Mouse (Mus musculus): ENCODE results near the gene Uhmk1. TPM values are rescaled to one million over a fixed set of nuclear protein-coding genes. Genes with fewer than 3 reads are reported as not detected.
"Not testable (repeated sequence)": the region's sequence is repeated elsewhere in the genome, so short reads cannot be mapped to it uniquely, and the experiment has no call there.

Gene Uhmk1
- polyA plus RNA-seq (2014; fragmentation: Nextera tagmentation; extraction: Ambion mirVana) = 11.3 and 18.1 TPM in 2 replicates

DNA sequence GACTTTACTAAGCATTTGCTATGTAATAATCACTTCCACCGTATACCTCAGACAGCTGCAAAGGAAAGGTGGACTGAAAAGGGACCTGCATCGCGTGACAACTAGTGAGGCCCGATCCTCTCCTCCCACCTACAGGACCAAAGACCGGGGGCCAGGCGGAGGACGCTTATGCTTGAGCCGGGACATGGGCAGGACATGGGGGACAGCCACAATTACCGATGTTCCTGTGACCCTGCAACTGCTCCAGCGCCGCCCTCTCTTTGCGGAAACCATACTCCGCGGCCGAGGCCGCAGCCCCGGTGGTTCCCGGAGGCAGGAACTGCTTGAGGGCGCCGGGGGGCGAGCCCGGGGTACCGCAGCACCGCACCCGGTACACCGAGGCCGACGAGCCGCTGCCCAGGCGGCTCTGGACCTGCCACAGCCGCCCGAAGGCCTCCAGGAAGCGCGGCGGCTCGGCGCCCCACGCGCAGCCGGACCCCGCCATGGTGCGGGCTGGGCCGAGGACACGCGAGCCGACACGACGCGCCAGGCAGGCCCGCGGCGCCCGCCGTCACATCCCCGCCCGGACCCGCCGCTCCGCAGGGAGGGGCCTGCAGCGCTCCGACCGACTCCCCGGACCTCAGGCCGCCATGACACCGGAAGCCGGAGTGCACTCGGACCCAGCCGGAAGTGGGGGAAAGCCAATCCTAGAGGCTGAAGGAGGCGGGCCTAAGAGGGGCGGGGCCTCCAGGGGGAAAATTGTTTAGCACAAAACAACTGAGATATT, at the start of gene Uhmk1:
Gene Uhmk1 (minus strand): TSS at position 641 of the 766 bp plus-strand sequence.
- under 1% methylated on average over 56 of the region's 70 CpGs for WGBS

DNA sequence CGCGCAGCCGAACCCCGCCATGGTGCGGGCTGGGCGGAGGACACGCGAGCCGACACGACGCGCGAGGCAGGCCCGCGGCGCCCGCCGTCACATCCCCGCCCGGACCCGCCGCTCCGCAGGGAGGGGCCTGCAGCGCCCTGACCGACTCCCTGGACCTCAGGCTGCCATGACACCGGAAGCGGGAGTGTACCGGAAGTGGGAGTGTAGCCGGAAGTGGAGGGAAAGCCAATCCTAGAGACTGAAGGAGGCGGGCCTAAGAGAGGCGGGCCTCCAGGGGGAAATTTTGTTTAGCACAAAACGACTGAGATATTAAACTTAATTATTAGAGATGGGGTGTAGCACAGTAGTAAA, 40.3 kb upstream of the Uhmk1 start:
- Histone ChIP-seq H3K9ac (replicated peaks; ENCODE audit: low read depth, low read length) (peak overlapping the region; percentile 78), H3K9me3 (ENCODE audit: control insufficient read depth, low read length) (no peaks in the 10 kb centered on the region), H3K27ac (ENCODE audit: low read depth, low read length) (0 out of 2 replicates have a peak overlapping the region, but pooled peaks have one; percentile 60), H3K4me1 (ENCODE audit: control insufficient read depth, insufficient read depth, low read length) (no peaks in the 10 kb centered on the region), H3K4me3 (ENCODE audit: low read depth, low read length) (peak overlapping the region; percentile 66), H3K4me2 (ENCODE audit: low read depth, low read length) (peak overlapping the region; percentile 56), H3K27me3 (ENCODE audit: control insufficient read depth, insufficient read depth, low read length) (no peaks in the 10 kb centered on the region), H3K36me3 (ENCODE audit: control insufficient read depth, insufficient read depth, low read length) (no peaks in the 10 kb centered on the region)
- 17% methylated on average over 32 of the region's 32 CpGs for WGBS
- peak; percentile 100 for ATAC-seq (ENCODE audit: low read depth)

More for the DNA sequence above, at the start of gene Uhmk1:
- H3K9ac ChIP-seq (replicated peaks; ENCODE audit: low read depth, low read length) = peak within 1 kb of the TSS; percentile 91
- H3K27ac ChIP-seq (ENCODE audit: low read depth, low read length) = peak within 1 kb of the TSS; percentile 78
- H3K4me1 ChIP-seq (ENCODE audit: control insufficient read depth, insufficient read depth, low read length) = peaks cover 4% of the 10 kb centered on the region; the same call in 1 of the 2 replicates
- no peaks in the 10 kb centered on the region for H3K9me3 ChIP-seq (ENCODE audit: control insufficient read depth, low read length)
- H3K4me2 ChIP-seq (ENCODE audit: low read depth, low read length) = peak within 1 kb of the TSS; percentile 66
- peak; percentile 99 for ATAC-seq (ENCODE audit: low read depth)
- peaks cover 7% of the 10 kb centered on the region; the same call in 1 of the 2 replicates for H3K36me3 ChIP-seq (ENCODE audit: control insufficient read depth, insufficient read depth, low read length)
- H3K27me3 ChIP-seq (ENCODE audit: control insufficient read depth, insufficient read depth, low read length) = no peaks in the 10 kb centered on the region
- peak within 1 kb of the TSS; percentile 88 for H3K4me3 ChIP-seq (ENCODE audit: low read depth, low read length)

DNA sequence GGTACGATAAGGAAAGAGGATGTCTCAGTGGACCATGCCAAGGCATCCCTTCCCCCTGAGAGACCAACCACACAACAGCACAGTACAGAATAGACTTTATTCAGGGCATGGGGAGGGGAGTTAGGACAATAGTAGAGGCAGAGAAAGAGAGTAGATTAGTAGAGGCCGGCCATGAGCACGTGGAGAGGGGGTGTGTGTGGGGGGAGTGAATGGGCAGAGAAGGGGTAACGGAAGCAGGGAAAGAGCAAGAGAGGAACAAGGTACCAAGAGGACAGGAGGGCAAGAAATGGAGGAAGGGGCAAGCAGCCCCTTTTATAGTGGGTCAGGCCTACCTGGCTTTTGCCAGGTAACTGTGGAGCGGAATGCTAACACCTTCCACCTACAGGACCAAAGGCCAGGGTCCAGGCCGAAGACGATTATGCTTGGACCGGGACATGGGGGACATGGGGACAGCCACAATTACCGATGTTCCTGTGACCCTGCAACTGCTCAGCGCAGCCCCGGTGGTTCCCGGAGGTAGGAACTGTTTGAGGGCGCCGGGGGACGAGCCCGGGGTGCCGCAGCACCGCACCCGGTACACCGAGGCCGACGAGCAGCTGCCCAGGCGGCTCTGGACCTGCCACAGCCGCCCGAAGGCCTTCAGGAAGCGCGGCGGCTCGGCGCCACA, 39.8 kb upstream of the Uhmk1 start:
- 38% methylated on average over 27 of the region's 30 CpGs for WGBS
- ATAC-seq (ENCODE audit: low read depth) = peak; percentile 18

GRCm38 (mm10) chr1:170245016-170245415, 29.8 kb upstream of the Uhmk1 start:
- Histone ChIP-seq H3K27me3 (ENCODE audit: control insufficient read depth, insufficient read depth, low read length) (no peaks in the 10 kb centered on the region), H3K36me3 (ENCODE audit: control insufficient read depth, insufficient read depth, low read length) (no peaks in the 10 kb centered on the region), H3K27ac (ENCODE audit: low read depth, low read length) (no peak overlapping the region), H3K4me2 (ENCODE audit: low read depth, low read length) (no peak overlapping the region), H3K4me1 (ENCODE audit: control insufficient read depth, insufficient read depth, low read length) (no peaks in the 10 kb centered on the region), H3K4me3 (ENCODE audit: low read depth, low read length) (no peak overlapping the region), H3K9me3 (ENCODE audit: control insufficient read depth, low read length) (no peaks in the 10 kb centered on the region), H3K9ac (replicated peaks; ENCODE audit: low read depth, low read length) (no peak overlapping the region)
- WGBS = 94% methylated on average over 3 of the region's 3 CpGs
- no peak for ATAC-seq (ENCODE audit: low read depth)

More for the DNA sequence above, 39.8 kb upstream of the Uhmk1 start:
- Histone ChIP-seq H3K4me3 (ENCODE audit: low read depth, low read length) (peak overlapping the region; percentile 66), H3K36me3 (ENCODE audit: control insufficient read depth, insufficient read depth, low read length) (no peaks in the 10 kb centered on the region), H3K27me3 (ENCODE audit: control insufficient read depth, insufficient read depth, low read length) (no peaks in the 10 kb centered on the region), H3K9ac (replicated peaks; ENCODE audit: low read depth, low read length) (peak overlapping the region; percentile 78), H3K27ac (ENCODE audit: low read depth, low read length) (0 out of 2 replicates have a peak overlapping the region, but pooled peaks have one; percentile 60), H3K4me1 (ENCODE audit: control insufficient read depth, insufficient read depth, low read length) (no peaks in the 10 kb centered on the region), H3K9me3 (ENCODE audit: control insufficient read depth, low read length) (no peaks in the 10 kb centered on the region), H3K4me2 (ENCODE audit: low read depth, low read length) (peak overlapping the region; percentile 56)

GRCm38 (mm10) chr1:170232688-170233087, 17.5 kb upstream of the Uhmk1 start, which contains the start of gene Sh2d1b2:
Sh2d1b2 (plus strand) TSS chr1:170232749.
- ATAC-seq (ENCODE audit: low read depth); H3K36me3 ChIP-seq (ENCODE audit: control insufficient read depth, insufficient read depth, low read length); H3K4me2 ChIP-seq (ENCODE audit: low read depth, low read length); H3K9ac ChIP-seq (replicated peaks; ENCODE audit: low read depth, low read length); H3K9me3 ChIP-seq (ENCODE audit: control insufficient read depth, low read length); H3K4me3 ChIP-seq (ENCODE audit: low read depth, low read length); H3K27ac ChIP-seq (ENCODE audit: low read depth, low read length); H3K4me1 ChIP-seq (ENCODE audit: control insufficient read depth, insufficient read depth, low read length); H3K27me3 ChIP-seq (ENCODE audit: control insufficient read depth, insufficient read depth, low read length): not testable (repeated sequence)
- 83% methylated on average over 5 of the region's 6 CpGs for WGBS

DNA sequence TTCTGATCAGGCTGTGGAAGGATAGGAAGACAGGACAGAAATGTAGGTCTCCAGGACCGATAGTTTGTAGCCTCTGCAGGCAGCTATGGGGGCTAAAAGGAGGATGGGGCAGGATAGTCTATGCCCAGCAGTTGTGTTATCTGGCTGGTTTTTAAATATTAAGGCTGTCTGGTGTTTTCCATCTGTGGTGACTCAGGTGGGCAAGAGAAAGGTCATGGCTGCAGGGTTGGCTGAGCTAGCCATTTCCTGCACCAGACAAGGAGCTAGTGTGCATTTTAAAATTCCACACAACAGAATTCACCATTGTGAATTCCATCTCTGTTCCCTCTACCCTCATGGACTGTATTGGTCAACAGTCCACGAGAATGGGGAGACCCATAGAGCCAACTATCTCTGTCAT, 8.1 kb upstream of the Uhmk1 start:
- Histone ChIP-seq H3K4me1 (ENCODE audit: control insufficient read depth, insufficient read depth, low read length) (no peaks in the 10 kb centered on the region), H3K27ac (ENCODE audit: low read depth, low read length) (no peak overlapping the region), H3K4me3 (ENCODE audit: low read depth, low read length) (no peak overlapping the region), H3K9ac (replicated peaks; ENCODE audit: low read depth, low read length) (no peak overlapping the region), H3K27me3 (ENCODE audit: control insufficient read depth, insufficient read depth, low read length) (no peaks in the 10 kb centered on the region), H3K36me3 (ENCODE audit: control insufficient read depth, insufficient read depth, low read length) (no peaks in the 10 kb centered on the region), H3K9me3 (ENCODE audit: control insufficient read depth, low read length) (no peaks in the 10 kb centered on the region; the same call in 1 of the 2 replicates), H3K4me2 (ENCODE audit: low read depth, low read length) (no peak overlapping the region)
- ATAC-seq (ENCODE audit: low read depth) = no peak
- WGBS = 86% methylated on average over 2 of the region's 2 CpGs

- Histone ChIP-seq H3K4me2 (ENCODE audit: low read depth, low read length) (no peak overlapping the region), H3K27ac (ENCODE audit: low read depth, low read length) (no peak overlapping the region), H3K27me3 (ENCODE audit: control insufficient read depth, insufficient read depth, low read length) (no peaks in the 10 kb centered on the region), H3K4me3 (ENCODE audit: low read depth, low read length) (no peak overlapping the region), H3K9ac (replicated peaks; ENCODE audit: low read depth, low read length) (no peak overlapping the region), H3K36me3 (ENCODE audit: control insufficient read depth, insufficient read depth, low read length) (no peaks in the 10 kb centered on the region), H3K4me1 (ENCODE audit: control insufficient read depth, insufficient read depth, low read length) (no peaks in the 10 kb centered on the region), H3K9me3 (ENCODE audit: control insufficient read depth, low read length) (no peaks in the 10 kb centered on the region; the same call in 1 of the 2 replicates)
- ATAC-seq (ENCODE audit: low read depth) = no peak
Observed at GRCm38 (mm10) chr1:170220351-170220750, 5.2 kb upstream of the Uhmk1 start.

DNA sequence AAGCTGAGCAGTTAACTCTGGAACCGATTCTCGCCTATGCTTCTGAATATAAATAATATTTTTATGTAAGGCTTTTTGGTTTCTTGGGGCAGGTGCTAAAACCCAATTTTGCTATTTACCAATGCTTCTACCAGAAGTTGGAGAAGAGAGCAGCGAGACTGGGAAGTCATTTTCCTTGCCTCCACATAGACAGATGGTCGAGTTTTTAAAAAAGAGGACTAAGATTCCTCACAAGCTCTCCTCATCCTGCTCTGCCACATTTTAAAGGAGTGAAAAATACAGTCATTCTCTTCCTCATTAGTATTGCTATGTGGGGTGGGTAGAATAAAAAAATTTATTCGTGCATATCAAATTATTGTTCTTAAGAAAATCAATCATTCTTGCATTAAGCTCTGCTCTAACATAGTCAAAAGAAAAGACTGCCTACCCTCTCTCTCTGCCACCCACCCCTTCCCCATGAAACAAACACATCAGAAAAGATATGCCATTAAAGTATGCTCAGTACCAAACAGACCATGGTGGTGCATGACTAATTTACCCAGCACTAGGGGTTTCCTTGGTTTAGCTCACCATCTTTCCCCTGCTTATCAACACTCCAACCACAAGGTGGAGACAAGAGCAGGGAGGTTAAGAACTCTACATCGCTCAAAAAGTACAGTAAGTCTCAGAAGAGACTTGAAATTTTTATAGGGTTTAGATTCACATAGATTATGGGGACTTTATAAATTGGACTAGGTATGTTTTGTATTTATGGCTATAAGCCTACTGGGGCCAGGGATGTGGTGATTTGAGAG, 3.1 kb upstream of the Uhmk1 start:
- Histone ChIP-seq H3K27ac (ENCODE audit: low read depth, low read length) (no peak overlapping the region), H3K4me1 (ENCODE audit: control insufficient read depth, insufficient read depth, low read length) (peaks cover 4% of the 10 kb centered on the region; the same call in 1 of the 2 replicates), H3K4me2 (ENCODE audit: low read depth, low read length) (no peak overlapping the region), H3K27me3 (ENCODE audit: control insufficient read depth, insufficient read depth, low read length) (no peaks in the 10 kb centered on the region), H3K9ac (replicated peaks; ENCODE audit: low read depth, low read length) (no peak overlapping the region), H3K9me3 (ENCODE audit: control insufficient read depth, low read length) (no peaks in the 10 kb centered on the region), H3K4me3 (ENCODE audit: low read depth, low read length) (no peak overlapping the region), H3K36me3 (ENCODE audit: control insufficient read depth, insufficient read depth, low read length) (no peaks in the 10 kb centered on the region)
- 86% methylated on average over 6 of the region's 6 CpGs for WGBS
- no peak for ATAC-seq (ENCODE audit: low read depth)
